Mouse (Mus musculus) stomach, postnatal 0 days (tissue): Measurements from ENCODE around the gene Slit3.

Experiments
- CTCF ChIP-seq: IDR thresholded peaks from 2 replicates; pipeline ENCODE4 v1.5.1; 2016; ENCODE audit warnings: antibody characterized with exemption, low read depth, mild to moderate bottlenecking, moderate library complexity
- EP300 ChIP-seq: optimal IDR thresholded peaks from 2 replicates; pipeline ENCODE3; 2016; ENCODE audit warnings: antibody characterized with exemption

DNA sequence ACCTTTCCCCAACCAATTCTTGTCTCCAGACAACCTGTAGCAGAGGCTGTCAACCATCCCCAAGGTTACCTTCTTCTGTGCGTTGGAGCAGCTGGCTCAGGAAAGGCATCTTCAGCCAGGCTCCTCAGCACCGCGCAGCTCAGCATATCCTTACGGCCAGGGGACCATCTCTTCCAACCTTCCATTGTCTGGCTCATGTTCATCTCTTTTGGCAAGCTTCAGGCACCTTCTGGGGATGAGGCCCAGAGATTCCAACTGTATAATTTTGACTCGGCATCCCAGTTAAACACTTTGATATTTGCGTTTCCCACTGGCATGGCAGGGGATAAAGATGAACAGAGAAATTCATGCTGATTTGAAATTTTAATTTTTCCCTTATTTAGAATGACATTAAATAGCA, 622.6 kb downstream of the Slit3 start:
- TF ChIP-seq CTCF (no peak), EP300 (no peak)
